Mouse (Mus musculus): Measurements from ENCODE around the gene Efnb2. TPM values are rescaled to one million over a fixed set of nuclear protein-coding genes. Genes with fewer than 3 reads are reported as not detected.
A peak's percentile ranks its signal among the peaks of the same experiment; 100 is the strongest.

Gene Efnb2
- total RNA-seq, 2 experiments from 2014 or later, result 67.0 to 82.2 TPM

DNA sequence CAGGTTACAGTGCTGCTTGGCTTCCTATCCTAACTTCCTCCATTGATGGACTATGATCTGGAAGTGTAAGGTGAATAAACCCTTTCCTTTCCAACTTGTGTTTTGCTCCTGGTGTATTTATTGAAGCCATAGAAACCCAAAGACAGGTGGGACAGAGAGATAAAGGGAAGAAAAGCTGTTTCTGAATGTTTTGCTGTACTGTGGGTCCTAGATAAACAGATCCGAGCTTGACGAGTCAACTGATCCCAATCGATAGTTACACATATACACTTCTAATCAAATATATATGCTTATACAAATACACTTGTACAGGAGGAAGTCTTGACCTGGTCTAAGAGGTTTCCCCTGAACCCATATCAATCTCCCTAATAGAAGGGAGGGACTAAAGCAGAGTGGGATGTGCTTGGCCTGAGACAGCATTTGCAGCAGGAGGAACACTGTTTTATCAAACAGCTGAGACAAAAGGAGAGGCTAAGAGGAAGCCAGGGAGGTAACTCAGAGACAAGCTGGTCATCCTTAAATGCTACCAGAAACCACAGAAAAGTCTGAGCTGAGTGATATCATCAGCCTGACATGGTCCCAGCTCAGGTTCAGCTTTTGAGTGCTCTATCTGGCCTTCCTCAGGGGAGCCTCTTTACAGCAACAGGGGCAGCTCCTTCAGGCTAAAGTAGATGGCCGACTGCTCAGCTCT, 77.6 kb downstream of the Efnb2 start:
- intact Hi-C loops (cut with DNase I), result no loop called here
- DNase-seq (ENCODE audit: low spot score in 2 of 2), result no peak

GRCm38 (mm10) chr8:8577770-8578303, 83.2 kb downstream of the Efnb2 start:
- intact Hi-C loops (cut with DNase I), result no loop called here
- no peak for DNase-seq (ENCODE audit: low spot score in 2 of 2)

DNA sequence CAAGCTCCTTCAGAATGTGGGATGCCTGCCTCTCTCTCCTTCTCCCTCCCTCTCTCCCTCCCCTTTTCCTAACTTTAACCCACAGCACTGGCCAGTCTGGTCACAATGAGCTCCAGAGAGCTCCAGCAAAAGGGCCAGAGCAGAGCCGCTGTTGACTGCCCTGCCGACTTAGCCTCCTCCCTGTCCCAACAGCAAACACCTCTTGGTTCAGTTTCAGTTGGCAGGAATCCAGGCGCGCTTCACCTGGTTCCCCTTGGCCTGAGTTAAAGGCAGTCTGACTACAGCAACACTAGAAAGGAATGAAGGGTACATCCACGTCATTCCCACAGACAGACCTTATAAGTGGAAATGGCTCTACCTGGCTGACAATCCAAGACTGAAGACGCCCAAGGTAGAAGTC, 84.2 kb downstream of the Efnb2 start:
- intact Hi-C loops (cut with DNase I), result no loop called here
- no peak for DNase-seq (ENCODE audit: low spot score in 2 of 2)

DNA sequence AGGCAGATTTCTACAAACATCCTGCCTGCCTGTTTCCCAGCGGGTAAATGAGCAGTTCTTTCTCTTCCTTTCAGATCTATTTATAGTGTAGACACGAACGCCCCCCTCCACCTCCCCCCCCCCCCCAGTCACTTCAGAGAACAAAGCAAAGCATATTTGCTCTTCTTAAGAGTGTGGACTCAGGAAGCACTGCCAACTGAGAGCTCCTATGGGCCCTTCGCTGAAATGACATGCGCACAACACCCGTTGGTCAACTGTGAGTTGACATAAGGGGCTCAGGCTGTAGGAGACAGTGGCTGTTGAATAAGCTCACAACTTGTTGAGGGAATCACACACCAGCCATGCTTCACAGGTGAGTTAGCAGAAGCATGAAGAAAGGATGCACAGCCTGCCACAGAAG, 84.8 kb downstream of the Efnb2 start:
- intact Hi-C loops (cut with DNase I), result no loop called here
- DNase-seq (ENCODE audit: low spot score in 2 of 2), result no peak

GRCm38 (mm10) chr8:8574521-8575499, 86.2 kb downstream of the Efnb2 start:
- intact Hi-C loops (cut with DNase I), result no loop called here
- peak in 1 of 2 experiments; percentile 41 for DNase-seq (ENCODE audit: low spot score in 2 of 2)

DNA sequence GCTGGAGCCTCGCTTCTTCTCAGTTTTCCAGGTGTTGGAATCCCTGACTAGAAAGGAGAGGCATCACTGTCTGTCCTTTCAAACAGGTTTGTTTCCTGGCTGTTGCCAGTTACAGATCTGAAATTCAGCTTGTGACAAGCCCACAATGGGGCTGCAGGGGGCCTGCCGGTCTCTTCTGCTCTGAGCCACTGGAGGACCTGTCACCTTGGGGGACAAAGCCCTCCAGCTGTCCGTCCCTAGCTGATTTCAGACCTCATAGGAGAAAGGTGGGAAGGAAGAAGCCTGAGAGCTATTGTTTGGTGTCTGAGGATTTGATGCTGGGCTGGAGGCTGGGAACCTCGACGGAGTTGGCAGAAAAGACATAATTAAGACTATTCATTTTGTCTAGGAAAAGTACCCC, 88.8 kb downstream of the Efnb2 start:
- no peak for DNase-seq (ENCODE audit: low spot score in 2 of 2)
- intact Hi-C loops (cut with DNase I), result no loop called here

DNA sequence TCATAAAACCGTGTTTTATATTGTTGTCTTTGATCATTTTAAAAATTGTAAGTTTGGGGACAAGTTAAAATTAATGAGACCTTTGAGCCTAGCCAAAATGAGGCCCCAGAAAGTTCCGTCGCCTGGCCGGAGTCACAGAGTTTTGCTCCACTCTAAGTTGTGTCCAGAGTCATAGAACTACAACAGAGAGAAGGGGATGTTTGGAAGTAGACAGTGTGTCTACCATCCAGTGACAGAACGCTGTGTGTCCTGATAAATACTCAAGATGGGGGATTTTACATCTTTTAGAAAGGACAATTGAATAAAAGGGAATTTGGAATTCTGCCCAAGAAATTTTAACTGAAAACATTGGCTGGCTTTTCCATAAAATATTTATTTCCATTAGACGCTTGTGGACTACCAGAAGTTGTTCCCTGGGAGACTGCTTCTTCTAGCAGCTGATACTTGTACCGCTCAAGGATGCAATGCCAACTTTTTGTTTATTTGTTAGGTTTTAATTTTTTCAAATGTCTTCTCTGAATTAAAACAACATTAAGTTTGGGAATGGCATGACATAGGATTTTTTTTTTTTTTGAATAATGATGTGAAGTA, 89.3 kb downstream of the Efnb2 start:
- intact Hi-C loops (cut with DNase I), result no loop called here
- no peak for DNase-seq (ENCODE audit: low spot score in 2 of 2)

- intact Hi-C loops (cut with DNase I), result no loop called here
Observed at GRCm38 (mm10) chr8:8569280-8569679, 91.8 kb downstream of the Efnb2 start.

GRCm38 (mm10) chr8:8568215-8568773, 92.7 kb downstream of the Efnb2 start:
- DNase-seq (ENCODE audit: low spot score in 2 of 2), result no peak
- intact Hi-C loops (cut with DNase I), result no loop called here

More at GRCm38 (mm10) chr8:8569280-8569679, 91.8 kb downstream of the Efnb2 start:
- no peak for DNase-seq (ENCODE audit: low spot score in 2 of 2)

Small RNAs within 50 kb of the gene (microRNA-seq; reads per million reads assigned to microRNA genes)
- gene Mir7654, result 5.0 to 8.7 reads per million in 2 experiments

Other genes starting within 250 kb of the Efnb2 start
- 10 to 100 TPM; 88.1 to 95.1 TPM for gene Arglu1, start 29.3 kb upstream of the Efnb2 start, total RNA-seq (2021)